Mouse (Mus musculus): ENCODE measurements at regions not wholly inside any gene's neighbourhood (a gene's known extent, or its start where the extent isn't known, plus 50 kb on each side); places are given as distances from the start of the nearest gene placed in this dataset.

DNA sequence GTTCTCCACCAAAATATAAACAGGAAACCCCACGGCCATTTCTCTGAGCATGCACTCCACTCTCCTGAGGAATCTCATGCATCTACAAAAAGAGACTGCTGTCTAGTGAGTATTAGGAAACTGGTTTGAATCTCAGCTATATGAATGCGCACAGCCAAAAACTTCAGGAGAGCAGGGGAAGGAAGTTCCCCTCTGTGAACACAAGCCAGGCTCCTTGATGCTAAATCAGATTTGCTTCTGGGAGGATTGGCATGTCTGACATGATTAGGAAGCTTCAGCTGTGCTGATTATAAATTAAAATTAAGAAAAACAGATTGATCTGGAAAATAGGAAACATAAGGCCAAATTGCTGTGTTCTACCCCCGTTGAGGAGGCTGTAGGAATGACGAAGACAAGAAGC, 304.1 kb upstream of the BC052040 start:
- intact Hi-C loops (cut with DNase I) = no loop called here
- DNase-seq = no peak

DNA sequence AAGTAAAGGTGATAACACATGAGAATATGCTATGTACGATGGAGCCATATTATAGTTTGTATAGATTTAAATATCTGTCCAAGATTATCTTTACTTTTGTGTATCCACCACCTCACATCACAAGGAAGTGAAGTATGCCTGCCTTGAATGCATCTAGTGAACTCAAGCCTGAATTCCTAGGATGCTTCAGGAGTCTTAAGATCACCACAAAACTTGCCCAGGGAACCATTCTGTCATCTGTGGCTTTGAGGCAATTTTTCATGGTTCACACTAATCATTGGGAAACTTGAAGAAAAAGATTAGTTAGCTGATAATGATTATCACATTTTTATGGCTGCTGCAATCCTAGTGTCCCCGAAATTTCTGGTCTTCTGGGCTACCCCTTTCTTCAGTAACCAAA, 288.5 kb upstream of the BC052040 start:
- DNase-seq = no peak
- intact Hi-C loops (cut with DNase I) = no loop called here

DNA sequence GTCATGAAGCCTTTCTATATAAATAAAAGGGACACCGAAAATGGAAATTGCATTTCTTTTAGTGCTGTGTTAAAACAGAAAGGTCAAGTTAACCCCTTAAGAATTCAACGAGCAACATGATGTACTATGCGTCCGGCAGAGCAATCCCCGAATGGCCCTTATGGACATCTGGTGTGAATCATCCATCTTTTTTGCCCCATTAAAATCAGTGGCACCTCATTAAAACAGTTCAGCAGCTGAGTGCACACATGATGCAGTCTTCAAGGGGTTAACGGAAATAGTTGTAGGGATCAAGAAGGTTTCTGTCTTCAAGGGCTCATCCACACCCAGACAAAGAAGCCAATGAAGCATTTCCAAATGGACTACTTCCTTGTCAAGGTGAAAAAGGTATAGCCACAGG, 284.1 kb upstream of the BC052040 start:
- no peak for DNase-seq
- intact Hi-C loops (cut with DNase I) = no loop called here

DNA sequence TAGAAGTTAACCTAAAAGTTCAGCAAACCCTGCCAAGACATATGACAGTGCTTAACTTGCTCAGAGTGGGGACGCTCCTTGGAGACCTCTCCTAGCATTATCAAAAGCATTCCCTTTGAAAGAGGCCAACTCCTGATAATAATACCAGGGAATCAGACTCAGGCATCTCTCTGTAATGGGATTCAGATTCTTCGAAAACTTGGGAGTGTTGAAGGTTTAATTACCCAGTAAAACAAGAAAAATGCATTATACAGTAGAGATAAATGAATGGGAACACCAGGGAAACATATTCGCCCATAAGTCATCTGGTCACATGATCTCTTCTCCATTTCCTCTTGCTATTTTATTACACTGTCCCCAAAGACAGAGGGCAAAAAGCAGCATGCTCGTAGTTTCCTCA, 274.3 kb upstream of the BC052040 start:
- intact Hi-C loops (cut with DNase I) = no loop called here
- no peak for DNase-seq

DNA sequence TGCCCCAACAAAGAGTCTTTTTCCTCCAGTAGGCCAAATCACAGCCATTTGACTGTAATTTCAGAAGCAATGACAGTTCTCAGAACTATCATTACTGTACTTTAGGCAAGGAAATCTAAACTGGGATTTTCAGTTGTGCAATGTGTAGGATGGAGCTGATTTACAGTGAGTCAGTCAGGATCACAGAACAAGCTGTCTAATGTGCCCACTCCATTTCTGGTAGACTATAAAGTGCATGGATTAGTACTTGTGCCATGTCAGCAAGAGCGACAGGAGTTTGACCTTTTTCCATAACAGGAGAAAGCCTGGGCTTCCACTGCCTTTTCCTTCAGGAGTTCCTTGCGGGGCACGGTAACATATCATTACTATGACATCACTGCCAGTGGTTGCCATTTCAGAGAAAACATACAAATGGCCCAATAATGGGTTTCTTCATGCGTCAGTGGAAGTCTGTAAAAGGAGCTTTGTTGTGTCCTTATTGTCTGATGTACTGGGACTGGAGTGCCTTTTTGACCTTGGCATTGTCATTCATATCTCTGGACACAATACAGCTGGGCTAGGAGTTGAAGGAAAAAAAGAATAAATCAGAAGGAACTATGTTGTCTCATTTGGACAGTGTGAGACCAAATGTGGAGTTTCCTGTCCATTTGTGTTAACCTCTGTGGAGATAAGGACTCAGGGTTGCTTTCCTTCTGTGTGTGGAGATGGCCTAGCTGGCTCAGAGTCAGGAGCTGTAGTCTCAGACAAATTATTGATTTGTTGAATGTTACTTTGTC, 271.5 kb upstream of the BC052040 start:
- no peak for DNase-seq
- intact Hi-C loops (cut with DNase I) = no loop called here

DNA sequence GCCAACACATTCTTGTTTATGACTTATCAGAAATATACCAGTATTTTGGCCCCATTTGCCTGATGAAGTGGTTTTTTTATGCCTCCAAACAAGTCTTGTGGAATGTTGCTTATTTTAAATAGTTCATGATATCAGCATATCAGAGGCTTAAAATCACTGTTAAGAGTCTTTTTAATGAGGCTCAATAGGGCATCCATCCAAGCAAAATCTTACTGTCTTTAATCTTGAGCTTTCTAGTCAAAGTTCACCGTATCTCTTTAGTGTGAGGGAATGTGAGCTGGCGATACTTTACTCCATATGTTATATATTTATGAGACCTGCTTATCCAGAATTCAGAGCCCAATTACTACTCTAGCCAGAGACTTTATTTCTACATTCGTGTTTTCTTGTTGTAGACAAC, 263.0 kb upstream of the BC052040 start:
- no peak for DNase-seq
- intact Hi-C loops (cut with DNase I) = no loop called here

DNA sequence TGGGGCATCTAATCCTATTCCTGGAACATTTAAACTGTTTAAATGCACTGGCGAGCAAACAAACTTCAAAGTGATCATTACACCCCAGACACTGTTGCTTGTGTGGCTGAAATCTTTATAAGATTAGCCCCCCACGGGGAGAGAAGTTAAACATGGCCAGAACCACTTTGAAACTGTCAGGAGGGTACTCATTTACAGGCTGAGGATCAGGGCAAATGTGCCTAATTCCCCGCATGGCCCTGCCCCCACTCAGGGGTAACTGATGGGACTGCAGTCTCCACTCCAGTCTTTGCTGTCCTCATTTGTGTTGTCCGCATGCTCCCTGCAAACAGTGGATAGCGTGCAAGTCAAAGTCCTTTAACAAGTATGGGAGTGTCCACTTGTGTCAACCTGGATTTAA, 258.9 kb upstream of the BC052040 start:
- intact Hi-C loops (cut with DNase I) = no loop called here
- DNase-seq = no peak

DNA sequence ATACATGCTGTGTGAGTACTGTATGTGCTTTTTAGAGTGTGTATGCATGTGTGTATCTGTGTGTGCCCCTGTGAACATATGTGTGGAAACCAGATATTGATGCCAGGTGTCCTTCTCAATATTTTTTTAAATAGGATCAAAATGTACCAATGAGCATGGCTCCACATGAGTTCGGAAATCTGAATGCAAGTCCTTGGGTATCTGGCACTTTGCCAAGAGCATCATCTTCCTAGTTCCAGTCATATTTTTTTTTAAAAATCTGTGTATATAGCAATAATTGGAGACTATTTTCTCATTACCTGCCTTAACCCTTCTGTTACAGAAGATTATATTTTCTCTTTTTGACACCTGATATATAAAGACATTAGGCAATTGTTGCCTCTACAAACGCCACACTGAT, 255.0 kb upstream of the BC052040 start:
- intact Hi-C loops (cut with DNase I) = no loop called here

DNA sequence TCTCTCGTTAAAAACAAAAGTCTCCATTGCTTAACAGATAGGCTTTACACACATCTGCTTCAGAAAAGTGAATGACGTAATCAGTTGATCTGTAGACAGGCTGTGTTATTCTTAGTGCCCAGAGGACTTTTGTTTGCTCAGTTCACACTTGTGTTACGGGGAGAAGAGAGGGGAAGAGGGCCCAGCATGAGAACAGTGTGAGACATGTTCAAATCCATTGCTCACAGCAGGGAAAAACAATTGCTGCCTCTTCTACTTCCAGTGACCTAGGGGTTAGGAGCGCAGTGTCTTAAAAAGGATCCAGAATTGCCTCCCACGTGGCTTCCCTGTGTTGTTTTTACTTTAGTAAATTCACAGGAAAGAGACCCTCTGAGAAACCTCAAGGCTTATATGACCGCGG, 243.3 kb upstream of the BC052040 start:
- DNase-seq = no peak
- intact Hi-C loops (cut with DNase I) = no loop called here

More for the DNA sequence above, 255.0 kb upstream of the BC052040 start:
- no peak for DNase-seq

DNA sequence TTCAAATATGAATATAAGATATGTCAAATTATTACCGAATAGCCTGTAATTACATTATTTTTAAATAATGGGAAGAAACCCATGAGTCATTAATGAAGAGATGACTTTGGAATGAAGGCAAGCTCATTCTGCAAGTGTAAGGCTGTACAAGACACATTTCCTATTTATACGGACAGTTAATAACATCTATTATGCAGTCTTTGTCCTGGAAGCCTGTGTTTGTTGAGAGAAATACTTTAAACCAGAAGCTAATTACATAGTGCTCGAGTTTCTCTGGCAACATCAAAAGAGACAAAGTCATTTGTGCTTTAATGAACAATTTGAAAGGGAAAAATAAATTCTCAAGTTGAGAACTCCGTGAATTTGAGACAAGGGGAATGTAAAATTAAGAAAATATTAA, 242.5 kb upstream of the BC052040 start:
- no peak for DNase-seq
- intact Hi-C loops (cut with DNase I) = no loop called here

DNA sequence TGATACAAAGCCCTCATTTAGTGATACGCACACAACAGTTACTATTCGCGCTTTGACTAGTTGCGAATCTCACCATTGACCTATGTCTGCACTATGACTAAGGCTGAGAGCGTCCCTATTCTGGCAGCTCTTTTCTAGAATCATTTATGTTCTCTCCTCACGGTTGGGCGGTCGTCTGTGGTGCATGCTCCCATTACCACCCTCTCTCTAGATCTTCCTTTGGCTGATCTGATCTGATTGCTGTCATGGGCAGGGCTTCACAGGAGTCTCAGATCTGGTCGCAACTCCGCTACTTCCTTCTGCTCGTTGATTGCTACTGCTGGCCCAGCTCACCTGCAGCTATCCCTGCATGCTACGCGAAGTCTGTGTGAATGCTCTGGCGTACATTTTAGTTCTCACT, 239.2 kb upstream of the BC052040 start:
- intact Hi-C loops (cut with DNase I) = no loop called here
- no peak for DNase-seq

DNA sequence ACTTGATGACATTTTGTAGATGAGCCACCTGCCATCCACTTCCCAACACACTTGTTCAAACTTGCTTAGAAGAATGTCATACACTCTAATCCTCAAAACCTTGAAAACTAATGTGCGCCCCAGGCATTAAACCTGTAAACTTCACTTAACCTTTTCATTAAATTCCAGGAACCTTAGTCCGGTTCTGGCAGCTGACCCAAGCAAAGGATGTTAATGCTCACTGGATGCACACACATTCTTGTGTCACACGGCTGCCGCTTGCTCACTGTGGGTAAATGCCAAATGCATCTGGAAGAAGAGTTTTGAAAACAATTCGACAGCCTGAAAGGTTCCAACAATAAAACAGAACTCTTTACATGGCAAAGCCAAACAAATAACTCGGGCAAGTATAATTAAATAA, 235.0 kb upstream of the BC052040 start:
- intact Hi-C loops (cut with DNase I) = no loop called here
- no peak for DNase-seq

DNA sequence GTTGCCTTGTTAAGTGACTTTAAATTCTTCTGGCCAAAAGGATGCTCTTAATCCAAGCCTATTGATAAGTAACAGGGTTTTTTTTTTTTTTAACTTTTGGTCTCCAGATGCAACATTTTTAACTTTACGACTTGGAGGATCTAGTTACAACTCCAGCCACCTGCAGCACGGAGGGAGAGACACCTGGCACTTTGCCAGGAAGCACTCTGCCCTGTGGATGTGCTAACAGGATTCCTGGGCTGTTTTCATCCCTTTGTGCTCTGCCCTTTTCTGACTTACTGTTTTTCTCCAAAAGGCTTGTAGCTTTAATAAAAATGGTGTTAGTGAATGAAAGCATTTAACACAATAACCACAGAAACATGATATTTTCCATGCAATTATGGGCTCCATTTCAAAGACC, 233.3 kb upstream of the BC052040 start:
- DNase-seq = no peak
- intact Hi-C loops (cut with DNase I) = no loop called here

DNA sequence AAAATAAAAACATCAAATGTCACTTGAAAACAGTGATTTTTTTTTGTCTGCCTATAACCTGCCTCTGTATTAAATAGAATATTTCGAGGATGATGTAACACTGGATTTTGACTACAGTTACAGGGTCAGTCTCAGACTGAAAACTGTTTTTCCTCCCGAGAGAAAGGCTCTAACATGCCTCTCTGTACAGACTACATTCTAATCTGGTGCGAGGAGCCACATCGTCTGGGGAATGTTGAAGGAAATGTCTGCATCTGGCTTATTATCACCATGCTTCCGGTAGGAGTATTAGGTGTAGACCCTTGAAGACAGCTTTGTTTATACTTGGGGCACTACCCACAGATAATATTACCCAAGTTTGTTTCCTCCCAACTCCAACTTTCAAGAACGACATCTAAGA, 210.4 kb upstream of the BC052040 start:
- DNase-seq = no peak
- intact Hi-C loops (cut with DNase I) = no loop called here

DNA sequence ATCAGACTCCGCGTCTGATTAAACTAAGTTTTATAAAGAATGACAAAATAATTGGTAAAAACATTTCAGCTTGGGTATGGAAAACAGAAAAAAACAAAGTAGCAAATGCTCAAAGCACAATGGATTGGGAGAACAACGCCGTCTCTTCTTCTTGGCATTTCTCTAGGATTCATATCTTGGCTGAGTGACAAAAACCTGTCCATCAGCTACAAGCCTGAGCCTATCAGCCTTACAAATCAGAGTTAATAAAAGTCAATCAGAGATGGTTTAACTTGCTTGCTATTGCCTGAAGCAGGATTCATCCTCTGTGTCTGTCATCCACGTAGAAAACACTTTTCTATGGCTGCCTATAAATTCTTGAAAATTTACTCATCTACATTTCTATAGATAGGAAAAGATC, 206.2 kb upstream of the BC052040 start:
- intact Hi-C loops (cut with DNase I) = no loop called here
- DNase-seq = no peak

DNA sequence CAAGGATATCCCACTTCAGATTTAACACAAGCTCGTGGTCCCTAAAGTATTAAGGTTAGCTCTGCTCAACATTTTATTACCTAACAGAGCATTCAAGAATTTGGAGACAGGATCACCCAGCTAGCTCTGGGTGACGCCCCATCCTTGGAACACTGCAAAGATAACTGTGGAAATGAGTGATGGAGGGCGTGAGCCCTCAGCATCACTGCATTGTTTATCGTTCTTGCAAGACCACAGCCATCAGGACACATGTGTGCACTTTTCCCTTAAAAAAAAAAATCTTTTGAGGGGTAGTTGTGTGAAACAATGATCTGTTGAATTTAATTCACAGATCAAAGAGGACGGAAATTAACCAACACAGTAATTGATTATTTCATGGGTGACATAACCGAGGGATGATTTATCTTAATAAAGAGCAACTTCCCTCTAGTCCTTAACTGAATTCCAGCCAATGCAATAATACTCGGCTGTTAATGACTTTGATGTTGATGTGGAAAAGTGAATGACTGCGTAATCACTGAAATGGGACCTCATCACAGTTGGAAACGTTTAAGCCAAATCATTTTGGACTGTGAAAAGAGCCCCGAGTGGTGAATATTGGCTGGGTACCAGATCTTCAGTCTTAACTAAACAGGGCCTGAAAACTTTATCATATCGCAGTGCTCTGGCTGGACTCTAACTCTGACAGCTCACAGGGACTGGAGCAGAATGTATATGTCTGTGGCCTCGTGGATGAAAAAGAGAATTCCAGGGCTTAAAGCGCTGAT, 196.9 kb upstream of the BC052040 start:
- no peak for DNase-seq
- intact Hi-C loops (cut with DNase I) = no loop called here

DNA sequence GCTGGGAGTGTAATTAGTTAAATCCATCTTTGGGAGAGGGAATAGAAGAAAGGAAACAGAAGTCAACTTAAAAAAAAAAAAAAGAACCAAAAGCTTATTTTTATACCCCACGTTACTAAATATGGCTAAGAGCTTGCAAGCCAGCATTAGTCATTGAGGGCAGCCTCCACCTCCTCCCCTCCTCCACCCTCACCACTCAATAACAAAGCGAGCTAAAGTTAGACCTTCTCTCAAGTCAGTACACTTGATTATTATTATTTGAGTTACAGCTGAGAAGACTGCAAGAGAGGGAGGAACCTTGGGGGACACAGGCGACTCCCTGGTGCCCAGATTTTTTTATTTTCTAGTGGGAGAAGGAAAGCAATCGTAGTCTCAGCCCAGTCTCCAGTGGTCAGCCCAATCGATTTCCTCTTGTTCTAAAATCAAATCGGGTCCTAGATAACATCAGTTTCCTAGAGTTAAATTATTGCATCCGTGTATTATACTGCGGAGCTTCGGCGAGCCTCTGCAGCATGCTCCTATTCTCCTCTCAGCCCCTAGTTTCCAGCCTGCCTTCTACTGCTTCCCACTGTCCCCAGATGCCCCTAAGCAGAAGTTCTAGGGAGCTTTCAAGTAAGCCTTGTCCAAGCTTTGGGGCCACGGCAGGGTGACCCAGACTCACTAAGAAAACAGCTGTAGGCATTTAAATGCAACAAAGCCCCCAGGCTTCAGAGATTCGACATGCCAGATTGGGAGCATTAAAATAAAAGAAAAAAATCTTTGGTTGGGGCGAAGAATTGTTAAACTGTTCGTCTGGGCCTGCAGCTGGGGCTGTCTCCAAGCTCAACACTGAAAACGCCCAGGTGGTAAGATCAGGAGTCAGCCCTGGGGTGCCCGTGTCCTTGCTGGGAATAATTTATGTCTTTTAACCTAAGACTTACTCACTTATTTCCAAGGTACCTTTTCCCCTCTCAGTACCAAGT, 196.0 kb upstream of the BC052040 start:
- no peak for DNase-seq
- intact Hi-C loops (cut with DNase I) = no loop called here

DNA sequence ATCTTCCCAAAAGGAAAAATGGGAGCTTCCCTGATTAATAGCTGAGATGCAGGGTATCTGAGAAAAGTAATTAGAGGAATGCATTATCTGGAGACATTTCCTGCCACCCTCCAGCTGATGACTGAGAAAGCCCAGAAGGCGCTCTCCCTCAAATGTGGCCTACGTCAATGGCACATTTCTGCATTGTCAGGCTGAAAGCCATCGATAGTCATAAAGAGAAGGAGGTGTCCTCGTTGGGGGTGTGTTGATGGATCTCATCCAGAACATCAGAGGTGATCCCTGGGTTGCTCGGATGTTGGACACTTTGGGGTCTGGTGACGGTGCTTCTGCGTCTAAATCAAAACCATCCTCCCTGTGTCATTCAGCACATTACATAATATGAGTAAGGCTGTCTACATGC, 189.9 kb upstream of the BC052040 start:
- intact Hi-C loops (cut with DNase I) = no loop called here
- no peak for DNase-seq

DNA sequence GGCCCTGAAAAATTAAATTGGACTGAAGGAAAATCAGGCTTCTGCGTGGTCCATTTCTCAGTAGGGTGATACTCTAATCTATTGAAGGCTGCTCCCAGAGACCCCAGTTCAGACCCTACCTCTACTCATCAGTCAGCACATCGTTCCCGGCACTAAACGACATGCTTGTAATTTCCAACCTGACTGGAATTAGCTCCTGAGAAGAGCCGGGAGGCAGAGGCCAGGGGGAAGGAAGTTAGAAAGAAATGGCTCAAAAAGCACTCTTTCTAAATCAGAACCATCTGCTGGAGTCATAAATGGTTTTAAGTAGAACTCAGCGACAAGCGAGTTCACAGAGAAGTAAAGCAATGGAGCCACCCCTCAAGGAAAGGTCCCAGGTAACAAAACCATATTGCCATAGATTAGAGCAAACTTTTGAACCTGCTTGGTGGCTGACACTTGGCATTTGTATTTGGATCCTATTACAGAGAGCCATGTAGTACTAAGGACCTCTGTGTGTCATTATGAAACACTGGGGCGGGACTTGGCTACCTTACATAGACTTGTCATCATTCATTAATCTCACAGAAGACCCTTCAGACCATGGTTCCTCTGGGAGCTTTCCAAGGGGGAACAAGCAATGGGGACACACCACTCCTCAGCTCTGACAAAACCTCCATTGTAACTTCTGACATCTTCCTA, 189.3 kb upstream of the BC052040 start:
- intact Hi-C loops (cut with DNase I) = no loop called here
- DNase-seq = no peak

DNA sequence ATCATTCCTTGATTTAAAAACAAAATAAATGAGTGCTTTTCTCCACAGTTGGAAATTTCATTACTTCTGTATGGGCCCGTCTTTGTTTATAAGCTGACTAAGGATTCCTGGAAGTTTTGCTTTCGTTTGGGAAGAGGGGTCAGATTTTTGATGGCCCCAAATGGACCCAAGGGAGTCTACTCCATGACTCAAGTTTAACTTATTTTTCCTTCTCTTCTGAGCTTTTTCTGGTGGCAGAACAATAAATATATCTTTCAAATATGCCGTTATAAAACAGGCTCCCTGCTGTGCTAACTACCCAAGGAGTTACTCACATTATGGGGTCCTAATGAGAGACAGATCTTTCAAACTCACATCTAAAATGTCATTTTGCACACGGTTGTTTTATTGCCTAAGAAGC, 187.4 kb upstream of the BC052040 start:
- no peak for DNase-seq
- intact Hi-C loops (cut with DNase I) = no loop called here

DNA sequence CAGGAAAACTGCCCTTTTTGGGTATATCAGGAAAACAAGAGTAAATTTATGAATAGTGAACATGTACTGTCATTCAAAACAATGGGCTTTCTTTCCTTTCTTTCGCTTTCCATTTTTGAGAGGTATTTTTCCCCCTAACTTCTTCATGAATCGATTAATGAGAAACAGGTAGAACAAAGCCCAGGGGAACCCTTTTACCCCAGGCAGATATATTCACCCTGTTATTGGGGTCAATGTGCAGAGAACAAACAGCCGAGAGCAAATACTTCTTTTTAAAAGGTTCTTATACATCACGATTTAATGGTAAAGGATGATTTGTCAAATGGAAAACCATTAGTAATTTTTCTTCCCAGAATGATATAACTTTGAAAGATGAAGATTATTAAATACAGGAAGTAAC, 183.0 kb upstream of the BC052040 start:
- no peak for DNase-seq
- intact Hi-C loops (cut with DNase I) = no loop called here
